Mouse (Mus musculus) frontal cortex, postnatal 36 days (tissue): Measurements from ENCODE around the gene Acyp1.

ENCODE experiments used
- DNase-seq, 2 experiments: peaks; one replicate each; pipeline ENCODE4 v3.0.0; 2022; ENCODE audit warnings: low spot score in 2 of 2

The Acyp1 gene

DNA sequence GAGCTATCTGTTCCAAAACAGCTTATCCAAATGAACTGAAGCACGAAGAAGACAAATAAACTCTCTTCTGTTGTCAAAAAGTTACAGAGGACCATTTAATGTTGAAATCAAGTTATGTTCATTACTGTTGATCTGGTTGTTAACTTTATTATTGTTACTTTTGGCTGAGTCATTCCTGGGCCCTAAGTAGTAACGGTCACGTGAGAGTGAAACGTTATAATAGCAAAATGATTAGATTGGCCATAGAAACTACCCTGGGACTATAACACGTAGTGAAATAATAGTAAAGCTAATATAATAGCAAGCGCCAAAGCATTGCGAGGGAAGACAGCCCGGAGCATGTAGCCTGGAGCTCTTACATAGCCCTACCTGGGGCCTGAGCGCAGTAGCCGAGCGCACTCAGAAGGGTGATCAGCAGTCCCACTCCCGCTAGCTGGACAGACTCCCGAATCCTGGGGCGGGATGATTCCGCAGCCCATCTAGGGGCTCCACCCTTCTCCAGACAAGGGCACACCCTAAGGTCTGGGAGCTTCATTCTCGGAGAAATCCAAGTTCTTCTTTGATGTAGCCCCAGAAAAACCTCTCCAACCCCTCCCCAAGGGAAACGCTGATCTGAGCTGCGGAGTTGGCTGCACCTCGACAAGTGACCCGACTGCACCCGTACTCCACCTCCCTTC is at the start of gene Acyp1:
Acyp1 (minus strand) TSS at position 630 of the 677 bp plus-strand sequence.
- DNase-seq: peak in 1 of 2 experiments; percentile 21

DNA sequence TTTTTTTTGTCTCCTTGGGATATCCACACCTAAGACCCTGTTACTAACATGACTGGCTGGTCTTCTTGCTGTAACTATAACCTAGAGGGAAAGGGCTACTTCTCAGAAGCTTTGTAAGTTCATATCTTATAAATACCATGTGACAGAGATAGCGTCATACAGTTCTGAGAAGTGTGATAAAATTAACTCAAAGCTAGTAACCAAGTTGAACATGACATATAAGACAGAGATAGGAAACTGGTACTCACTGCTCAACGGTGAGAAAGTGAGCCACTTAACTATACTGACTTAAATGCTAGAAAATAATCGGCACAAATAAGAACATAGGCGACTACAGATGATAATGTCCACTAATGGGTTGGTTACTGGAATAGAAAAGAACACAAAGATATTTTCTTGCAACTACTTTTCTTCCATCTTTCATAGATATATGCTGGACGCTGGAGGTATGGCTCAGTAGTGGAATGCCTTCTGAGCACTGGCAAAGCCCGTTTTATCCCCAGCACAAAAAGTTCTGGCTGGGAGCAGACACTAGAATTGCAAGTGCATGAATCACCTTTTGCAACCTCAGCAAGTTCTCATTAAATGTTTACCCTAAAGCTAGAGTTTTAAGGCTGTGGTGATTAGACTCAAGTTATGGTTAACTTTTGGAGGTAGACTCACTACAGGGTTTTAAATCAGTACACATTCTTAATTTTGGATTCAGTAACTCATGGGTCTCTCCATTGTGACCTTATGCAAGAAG is 49.5 kb upstream of the Acyp1 start:
- no peak for DNase-seq

DNA sequence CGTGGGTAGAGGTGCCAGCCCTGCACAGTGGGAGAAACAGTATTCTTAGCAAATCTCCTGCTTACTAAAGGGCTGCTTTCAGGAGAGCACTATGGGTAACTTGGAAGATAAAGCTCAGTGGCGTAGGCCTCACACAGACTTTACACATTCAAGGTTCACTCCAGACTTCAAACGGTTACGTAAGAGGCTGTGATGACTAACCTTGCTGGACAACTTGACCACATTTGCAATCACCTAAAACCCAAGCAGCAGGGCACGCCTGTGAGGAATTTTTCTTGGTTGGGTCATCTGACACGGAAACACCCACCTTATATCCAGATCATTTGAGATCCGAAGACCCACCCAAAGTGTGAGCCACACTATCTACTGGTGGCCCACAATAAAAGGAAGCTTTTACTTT is 41.9 kb upstream of the Acyp1 start:
- no peak for DNase-seq

DNA sequence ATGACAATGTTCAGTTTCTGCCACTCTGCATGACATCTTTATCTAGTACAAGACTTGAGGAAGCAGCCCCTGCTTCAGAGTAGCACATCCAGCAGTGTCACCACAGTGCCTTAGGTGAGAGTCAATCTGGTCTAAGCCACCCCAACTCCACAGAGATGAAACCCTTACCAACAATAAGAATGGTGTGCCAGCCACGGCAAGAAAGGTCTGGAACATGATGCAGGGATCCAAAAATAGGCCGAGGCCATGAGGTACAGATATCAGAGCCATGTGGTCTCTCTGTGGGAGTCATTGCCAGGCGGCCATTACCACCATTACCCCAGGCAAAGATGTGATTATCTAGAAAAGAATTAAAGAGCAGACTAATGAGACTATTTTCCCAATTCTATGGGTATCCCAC is 20.4 kb upstream of the Acyp1 start:
- no peak for DNase-seq

DNA sequence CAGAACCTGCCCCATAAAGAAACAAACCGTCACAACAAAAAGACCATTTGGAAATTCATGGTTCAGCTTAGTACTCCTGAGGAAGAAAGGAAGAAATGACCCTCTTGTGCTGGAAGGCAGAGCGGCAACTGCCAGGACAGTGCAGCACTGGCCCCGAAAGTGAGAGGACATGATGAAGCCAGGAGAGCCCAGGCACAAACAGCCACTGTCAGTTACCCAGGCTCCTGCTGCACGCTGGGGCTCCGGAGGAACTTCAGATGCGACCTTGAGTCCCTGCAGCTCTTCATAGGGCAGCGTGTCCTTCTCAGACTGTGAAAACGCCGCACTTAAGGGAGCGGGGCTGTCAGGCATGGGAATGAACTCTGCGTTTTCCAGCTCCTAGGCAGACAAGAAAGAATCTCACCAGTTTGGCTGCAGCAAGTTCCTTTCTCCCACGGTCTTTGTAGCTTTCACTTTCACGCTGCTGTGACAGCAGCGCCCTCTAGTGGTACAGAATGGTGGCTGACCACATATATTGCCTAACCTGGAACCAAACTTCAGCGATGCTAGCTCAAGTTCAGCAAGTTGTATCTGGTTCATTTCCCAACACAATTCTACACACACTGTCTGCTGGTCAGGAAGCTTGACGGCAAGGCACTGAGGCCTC is 17.1 kb upstream of the Acyp1 start:
- peak; percentile 83 to 93 for DNase-seq

DNA sequence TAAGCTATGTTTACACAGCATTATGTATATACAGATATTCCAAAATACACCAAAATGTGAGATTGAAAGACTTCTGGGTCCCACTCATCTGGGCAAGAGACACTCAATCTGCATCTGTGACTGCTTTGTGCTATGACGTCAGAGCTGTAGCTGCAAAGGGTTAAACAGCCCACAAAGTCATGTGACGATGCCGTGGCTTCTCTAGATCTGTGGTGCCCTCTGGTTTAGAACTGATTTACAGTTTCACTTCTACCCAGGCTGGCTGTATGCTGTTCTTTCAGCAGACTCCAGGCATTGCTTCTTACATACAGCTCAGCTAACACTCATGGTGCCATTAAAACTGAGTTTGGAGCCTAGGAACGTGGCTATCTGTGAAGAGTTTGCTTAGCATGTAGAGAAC is 16.5 kb upstream of the Acyp1 start:
- no peak for DNase-seq

DNA sequence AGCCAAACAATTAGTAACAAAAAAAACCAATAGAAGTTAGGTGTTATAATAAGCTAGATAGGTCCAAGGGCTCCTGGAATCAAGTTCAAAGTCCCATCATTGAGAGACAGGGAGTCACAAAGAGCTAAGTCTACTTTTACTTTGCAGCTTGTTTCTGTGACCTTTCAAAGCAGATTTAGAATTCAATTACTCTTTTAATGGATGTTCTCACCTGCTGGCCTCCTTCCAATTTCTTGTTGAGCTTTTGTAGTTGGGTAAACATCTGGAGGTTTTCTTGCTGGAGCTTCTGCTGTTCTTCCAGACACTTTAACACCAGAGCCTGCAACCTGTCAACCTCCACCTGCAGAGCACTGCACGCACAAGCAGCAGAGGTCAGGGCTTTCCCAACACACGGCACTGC is 15.0 kb upstream of the Acyp1 start:
- no peak for DNase-seq

DNA sequence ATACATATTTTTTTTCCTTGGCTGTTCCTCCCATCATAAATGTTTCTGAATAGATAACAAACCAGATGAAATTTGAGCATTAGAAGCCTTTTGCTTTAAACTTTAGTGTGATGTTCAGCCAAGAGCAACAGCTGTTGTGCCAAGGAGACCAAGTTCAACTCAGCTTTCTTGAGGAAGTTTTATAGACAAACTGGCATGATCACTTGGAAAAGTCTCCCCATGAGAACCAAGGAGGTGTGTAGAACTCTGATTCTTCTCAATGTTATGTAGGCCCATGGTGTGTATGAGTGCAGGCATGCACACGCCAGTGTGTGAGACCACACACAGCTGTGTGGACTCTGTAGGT is 10.6 kb upstream of the Acyp1 start:
- DNase-seq: no peak

DNA sequence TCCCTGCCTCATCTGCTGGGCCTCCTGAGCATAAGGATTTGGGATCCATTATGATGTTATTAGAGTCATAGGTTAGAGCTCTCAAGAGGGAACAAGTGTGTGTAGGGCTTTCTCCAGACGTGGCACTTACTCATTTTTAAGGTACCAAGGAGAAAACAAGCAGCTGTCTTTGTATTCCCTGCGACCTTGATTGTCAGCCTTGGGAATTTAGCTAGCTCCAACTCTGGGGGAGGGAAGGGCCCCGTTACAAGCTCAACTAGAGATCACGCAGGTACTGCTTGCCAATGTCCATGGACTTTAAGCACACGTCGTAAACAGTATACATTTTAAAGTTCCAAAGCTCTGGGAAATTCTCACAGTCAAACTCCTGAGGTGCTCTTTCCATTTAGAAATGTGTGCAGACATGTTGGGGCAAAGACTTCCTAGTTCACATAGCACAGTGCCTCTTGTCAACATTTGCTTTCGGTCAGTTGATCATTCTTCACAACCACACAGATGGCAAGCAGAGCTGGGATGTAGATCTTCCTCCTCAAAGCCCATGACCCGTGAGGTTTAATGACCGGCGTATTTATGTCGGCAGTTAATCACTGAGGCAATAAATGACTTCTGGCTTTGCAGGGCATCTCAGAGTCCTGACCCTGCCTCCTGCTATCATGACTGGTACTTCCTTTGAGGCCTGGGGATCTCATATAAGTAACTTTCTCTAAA is 10.0 kb upstream of the Acyp1 start:
- no peak for DNase-seq

DNA sequence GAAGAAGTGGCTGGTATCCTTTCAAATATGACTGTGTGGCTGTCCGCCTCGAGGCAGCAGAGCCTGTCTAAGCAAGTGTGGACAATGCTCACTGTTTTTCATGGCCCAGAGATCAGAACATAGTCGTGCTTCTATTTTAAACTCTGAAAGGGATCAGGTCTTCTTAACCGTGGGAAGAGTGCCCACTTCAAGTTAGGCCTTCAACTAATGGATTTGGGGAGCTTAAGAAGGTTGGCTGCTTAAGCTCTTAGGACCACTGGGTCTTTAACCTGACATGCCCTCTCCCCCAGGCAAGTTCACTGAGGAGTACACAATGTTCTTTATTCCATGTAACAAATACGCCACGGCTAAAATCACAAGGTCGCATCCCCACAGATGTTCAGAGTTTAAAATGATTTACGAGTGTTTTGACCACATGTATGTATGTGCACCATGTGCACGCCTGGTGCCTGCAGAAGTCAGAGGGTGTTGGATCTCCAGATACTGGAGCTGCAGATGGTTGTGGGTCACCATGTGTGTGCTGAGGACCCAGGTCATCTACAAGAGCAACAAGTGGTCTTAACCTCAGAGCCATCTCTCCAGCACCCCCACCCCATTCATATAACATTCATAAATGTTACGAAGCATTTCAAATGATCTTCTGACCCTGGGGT is 9.2 kb upstream of the Acyp1 start:
- DNase-seq: no peak

DNA sequence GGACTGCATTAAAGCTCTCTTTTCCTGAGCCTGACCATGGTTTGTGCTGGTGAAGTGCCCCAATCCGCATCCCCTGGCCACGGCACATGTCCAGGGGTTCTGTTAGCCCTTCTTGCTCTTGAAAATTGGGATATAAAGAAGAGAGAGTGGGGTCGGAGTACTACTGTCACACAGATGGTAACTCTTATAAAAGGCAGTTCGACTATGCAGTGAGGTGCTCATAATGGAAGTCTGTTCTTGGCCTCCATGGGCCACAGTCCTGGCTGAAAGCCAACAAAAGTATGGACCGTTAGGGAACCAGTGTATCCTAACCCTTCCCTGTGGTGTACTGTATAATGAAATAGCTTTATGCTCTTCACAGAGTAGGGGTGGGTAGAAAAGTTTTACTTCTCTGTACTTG is 8.7 kb upstream of the Acyp1 start:
- no peak for DNase-seq

DNA sequence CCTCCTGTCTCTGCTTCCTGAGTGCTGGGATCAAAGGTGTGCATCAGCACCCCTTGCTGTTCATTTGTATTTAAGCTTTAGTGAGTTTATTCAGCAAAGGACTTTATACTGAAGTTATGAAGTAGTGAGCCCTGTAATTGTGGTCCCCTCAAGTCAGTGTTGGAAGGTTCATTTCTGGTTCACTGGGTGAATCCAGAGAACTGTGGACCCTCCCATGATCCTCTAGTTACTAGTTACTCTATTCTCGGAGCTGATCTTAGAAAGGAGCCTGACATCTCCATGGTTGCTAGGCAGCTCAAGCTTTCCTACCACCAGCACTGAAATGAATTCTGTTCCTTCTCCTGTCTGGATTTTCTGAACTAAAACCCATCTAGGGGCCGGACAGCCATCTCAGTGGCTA is 7.3 kb upstream of the Acyp1 start:
- DNase-seq: no peak

DNA sequence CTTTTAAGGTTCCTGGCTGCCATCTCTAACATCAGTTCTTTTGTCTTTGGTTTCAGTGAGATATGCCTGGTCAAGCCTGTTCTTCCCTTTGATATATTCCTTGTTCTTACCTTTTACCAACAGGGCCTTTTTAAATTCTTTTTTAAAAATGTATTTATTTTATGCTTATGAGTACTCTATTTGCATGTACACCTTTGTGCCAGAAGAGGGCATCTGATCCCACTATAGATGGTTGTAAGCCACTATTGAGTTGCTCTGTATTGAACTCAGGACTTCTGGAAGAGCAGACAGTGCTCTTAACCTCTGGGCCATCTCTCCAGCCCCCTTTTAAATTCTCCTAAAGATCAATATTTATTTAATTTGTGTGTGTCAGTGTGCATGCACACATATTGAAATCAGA is 4.7 kb upstream of the Acyp1 start:
- DNase-seq: no peak

DNA sequence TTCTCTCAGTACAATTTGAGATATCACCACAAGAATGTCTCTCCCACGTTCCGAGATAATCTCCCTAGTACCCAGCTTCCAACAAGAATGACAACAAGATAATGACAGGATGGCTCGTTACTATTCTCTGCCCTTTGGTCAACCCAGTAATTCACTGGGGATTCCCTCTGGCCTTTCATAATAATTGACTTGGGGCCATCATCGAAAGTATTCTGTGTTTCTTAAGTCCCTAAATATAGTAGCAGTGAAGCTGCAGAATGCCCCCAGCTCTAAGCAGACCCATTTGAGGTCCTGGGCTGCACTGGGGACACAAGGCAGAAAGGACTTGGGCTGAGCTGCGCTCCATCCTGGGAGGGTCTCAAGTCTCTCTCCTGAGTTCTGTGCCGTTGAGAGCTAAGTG is 4.0 kb upstream of the Acyp1 start:
- no peak for DNase-seq

DNA sequence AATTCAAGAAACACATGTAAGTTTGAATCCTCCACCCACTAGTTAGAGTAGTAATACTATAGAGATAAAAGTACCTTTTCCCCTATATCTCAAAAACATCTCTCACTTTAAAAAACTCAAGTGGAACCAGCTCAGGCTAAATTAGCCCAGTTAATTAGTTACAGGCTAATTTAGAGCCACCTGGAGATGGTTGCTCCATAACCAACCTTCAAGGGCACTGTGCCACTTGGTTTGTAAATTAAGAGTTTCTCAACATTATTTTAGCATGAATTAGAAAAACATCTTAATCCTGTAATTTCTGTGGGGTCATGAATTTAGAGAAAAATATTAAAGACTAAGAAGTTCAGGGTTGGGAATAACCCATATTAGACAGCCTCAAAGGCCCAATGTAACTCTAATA is 3.3 kb upstream of the Acyp1 start:
- no peak for DNase-seq

DNA sequence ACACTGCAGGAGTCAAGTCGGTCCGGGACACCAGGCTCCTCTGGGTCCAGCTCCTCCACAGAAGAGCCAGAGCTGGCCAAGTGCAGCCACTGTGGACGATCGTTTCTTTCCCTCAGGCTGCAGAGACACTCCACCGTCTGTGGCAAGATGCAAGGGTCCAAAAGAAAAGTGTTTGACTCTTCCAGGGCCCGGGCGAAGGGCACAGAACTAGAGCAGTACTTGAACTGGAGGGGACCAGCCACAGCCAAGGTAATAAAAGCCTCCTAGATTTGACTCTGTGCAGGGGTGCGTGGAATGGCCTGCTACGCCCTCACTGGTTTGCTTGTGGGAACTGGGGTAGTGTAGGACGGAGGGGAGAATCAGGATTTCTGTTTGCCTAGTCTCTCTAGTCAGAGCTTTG is 2.4 kb upstream of the Acyp1 start:
- DNase-seq: no peak

DNA sequence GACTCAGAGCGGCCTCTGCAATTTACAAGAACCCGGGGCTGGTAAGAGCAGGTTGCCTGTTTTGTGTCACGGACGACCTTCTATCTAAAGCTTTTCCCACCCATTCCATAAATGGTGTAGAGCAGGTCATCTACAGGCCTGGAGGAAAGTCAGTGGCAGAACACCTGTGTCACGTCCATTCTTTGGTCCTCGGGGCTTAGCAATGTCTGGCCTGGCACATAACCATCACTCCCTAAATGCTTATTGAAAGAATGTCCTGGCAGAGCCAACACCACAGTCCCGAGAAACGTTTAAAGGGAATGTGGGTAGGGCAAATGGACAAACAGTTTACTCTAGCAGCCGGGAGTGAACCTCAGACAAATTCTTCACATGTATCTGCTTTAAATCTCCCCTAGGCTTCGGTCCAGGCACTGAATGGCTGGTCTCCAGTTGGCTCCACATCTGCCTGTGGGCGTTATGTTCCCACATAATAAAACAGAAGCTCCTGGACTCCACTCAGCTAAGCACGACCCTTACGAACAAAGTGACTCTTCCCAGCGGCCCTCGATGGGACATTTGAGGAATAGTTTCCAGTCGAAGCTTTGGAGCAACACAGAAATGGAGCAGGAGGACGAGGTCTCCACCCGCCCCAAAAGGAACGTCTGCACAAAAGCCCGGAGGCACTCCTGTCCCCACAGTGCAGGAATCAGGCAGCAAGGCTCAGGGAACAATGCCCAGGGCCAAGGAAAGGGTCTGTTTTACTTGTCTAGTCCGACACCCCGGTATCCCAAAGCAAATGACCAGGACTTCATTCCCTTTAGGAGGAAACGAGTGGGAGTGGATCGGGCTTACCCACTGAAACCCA is 1.1 kb upstream of the Acyp1 start:
- DNase-seq: no peak

DNA sequence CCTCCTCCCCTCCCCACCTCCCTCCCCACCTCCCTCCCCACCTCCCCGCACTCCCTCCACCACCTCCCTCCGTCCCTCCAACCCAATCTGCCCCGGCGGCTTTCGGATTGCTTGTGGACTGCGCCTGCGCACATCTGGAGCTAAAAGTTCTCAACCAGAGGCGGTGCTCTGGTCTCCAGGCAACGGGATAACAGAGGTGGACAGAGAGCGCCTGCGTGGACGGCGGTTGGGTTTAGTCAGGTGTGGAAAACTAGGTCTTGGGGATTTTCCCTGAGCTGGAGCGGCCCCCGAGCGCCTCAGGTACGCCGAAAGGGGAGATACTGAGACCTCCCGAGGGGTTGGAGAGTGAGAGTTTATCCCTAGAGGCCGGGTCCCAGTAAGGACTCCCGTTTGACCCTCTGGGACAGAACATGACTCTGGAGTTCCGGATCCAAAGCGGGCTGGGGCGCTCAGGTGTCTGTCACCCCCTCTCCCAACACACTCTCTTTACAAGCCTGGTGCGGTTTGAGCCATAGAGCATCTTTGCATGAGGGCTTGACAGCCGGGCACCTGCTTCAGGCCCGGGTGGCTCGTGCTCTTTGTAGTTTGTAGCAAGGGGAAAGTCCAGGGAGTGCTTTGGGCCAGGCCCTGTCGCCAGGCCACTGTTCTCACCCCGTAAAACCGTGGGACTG is 383 bp upstream of the Acyp1 start, which contains the start of gene Zc2hc1c:
Zc2hc1c (plus strand) TSS at position 106 of the 671 bp plus-strand sequence.
- peak; percentile 80 to 86 for DNase-seq

DNA sequence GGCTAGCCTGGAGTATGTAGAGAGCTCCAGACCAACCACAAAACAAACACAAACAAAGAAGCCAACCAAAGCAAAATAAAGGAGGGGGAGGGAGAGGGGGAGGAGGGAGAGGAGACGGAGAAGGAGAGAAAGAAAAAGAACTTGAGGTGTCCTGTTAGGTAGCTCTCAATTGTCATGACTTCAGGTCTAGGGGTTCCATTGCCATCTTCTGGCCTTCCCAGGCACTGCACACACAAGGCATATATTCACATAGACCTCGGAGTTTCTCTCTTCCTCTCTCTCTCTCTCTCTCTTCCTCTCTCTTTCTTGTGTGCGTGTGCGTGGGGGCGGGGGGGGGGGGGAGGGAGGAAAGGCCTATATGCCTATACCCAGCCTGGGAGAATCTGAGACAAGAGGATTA is 1.3 kb downstream of the Acyp1 start:
- no peak for DNase-seq

DNA sequence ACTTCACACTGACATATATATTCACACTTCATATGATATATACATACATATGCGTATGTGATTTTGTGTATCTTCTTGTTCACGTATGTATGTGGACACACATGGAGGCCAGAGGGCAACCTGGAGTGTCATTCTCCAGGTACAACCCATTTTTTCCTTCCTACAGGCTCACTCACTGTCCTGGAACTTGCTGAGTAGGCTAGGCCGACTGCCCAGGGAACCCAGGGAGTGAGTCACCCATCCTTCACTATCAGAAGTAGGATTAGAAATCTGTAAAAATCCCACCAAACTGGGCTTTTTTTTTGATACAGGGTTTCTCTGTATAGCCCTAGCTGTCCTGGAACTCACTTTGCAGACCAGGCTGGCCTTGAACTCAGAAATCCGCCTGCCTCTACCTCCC is 3.2 kb downstream of the Acyp1 start:
- no peak for DNase-seq

DNA sequence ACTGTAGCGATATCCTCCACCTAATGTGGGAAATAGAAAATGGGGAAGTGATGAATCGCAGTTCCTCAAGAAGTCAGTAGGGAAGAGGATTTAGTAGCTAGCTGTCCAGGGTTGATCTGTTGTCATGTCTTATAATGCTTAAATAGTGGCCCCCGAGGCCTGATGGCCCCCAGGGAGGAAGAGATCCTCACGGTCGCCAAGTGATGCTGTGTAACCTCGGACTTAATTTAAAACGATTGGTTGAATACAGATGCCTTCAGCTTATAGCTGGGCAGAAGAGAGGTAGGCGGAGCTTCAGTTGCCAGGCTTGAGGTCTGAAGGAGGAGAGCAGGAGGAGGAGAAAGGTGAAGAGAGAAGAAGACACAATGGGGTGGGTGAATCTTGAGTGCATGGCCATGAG is 3.9 kb downstream of the Acyp1 start:
- no peak for DNase-seq
